Mouse (Mus musculus) liver, embryonic 16.5 days (tissue): ENCODE results near the gene Prkab1. TPM values are rescaled to one million over a fixed set of nuclear protein-coding genes. Genes with fewer than 3 reads are reported as not detected.

ENCODE experiments used
- ATAC-seq: fragments of 200-750 bp; cut with Nextera tagmentation; 2 replicates; pipeline ENCODE4 v1.8.0; 2017; ENCODE audit warnings: low read depth, mild to moderate bottlenecking, moderate number of reproducible peaks, moderate library complexity
- H3K27ac ChIP-seq: fragments of 300-500 bp; sonication (generic); 2 replicates; pipeline ENCODE4 v1.5.1; 2014; ENCODE audit warnings: mild to moderate bottlenecking, low read length
- H3K27me3 ChIP-seq: fragments of 300-500 bp; sonication (generic); 2 replicates; pipeline ENCODE4 v1.6.1; 2014; ENCODE audit warnings: low read depth, low read length, mixed read lengths; ENCODE audit not compliant: control insufficient read depth, insufficient read depth
- H3K36me3 ChIP-seq: fragments of 300-500 bp; sonication (generic); 2 replicates; pipeline ENCODE4 v1.6.1; 2014; ENCODE audit warnings: mild to moderate bottlenecking; ENCODE audit not compliant: control insufficient read depth, insufficient read depth
- H3K4me1 ChIP-seq: fragments of 300-500 bp; sonication (generic); 2 replicates; pipeline ENCODE4 v1.6.1; 2014; ENCODE audit warnings: low read depth, low read length, mixed read lengths; ENCODE audit not compliant: control insufficient read depth
- H3K4me2 ChIP-seq: fragments of 300-500 bp; sonication (generic); 2 replicates; pipeline ENCODE4 v1.6.1; 2014; ENCODE audit warnings: low read depth, low read length, mixed read lengths
- H3K4me3 ChIP-seq: fragments of 300-500 bp; sonication (generic); 2 replicates; pipeline ENCODE4 v1.5.1; 2014; ENCODE audit warnings: low read depth, mild to moderate bottlenecking, low read length
- H3K9ac ChIP-seq: fragments of 300-500 bp; sonication (generic); 2 replicates; pipeline ENCODE4 v1.6.1; 2014; ENCODE audit warnings: low read depth, low read length
- H3K9me3 ChIP-seq: fragments of 300-500 bp; sonication (generic); replicated peaks from 2 replicates; pipeline ENCODE4 v1.6.1; 2016; ENCODE audit warnings: low read length; ENCODE audit not compliant: control insufficient read depth
- WGBS: fragments of 180-500 bp; shearing (Covaris S2); extraction: QIAGEN DNeasy Blood & Tissue Kit; methylation state at CpG from one replicate; pipeline ENCODE4 v1.1.7; 2014; ENCODE audit not compliant: insufficient replicate concordance; 5-methylcytosine and 5-hydroxymethylcytosine counted together
- polyA plus RNA-seq: library from polyadenylated mRNA; unstranded; fragments of >200 nt; fragmentation: Nextera tagmentation; extraction: Ambion mirVana; gene quantifications from 2 replicates; pipeline ENCODE4 v1.2.1, GENCODE M21; 2015

The Prkab1 gene
- polyA plus RNA-seq, 1 experiment from 2014 or later = 92.5 TPM

GRCm38 (mm10) chr5:116004271-116004670, 20.0 kb downstream of the Prkab1 start:
- H3K9ac ChIP-seq = no peak overlapping the region
- H3K27ac ChIP-seq = no peak overlapping the region
- H3K36me3 ChIP-seq = peaks cover 14% of the 10 kb centered on the region

GRCm38 (mm10) chr5:116003825-116004224, 20.5 kb downstream of the Prkab1 start:
- no peak overlapping the region for H3K4me2 ChIP-seq
- ATAC-seq = no peak
- H3K36me3 ChIP-seq = peaks cover 14% of the 10 kb centered on the region
- H3K9ac ChIP-seq = no peak overlapping the region
- H3K4me3 ChIP-seq = no peak overlapping the region
- peaks cover 2% of the 10 kb centered on the region for H3K4me1 ChIP-seq
- H3K9me3 ChIP-seq = no peaks in the 10 kb centered on the region
- no peak overlapping the region for H3K27ac ChIP-seq
- WGBS = 79% methylated on average over 13 of the region's 13 CpGs
- H3K27me3 ChIP-seq = no peaks in the 10 kb centered on the region

More at GRCm38 (mm10) chr5:116004271-116004670, 20.0 kb downstream of the Prkab1 start:
- no peak overlapping the region for H3K4me2 ChIP-seq
- no peaks in the 10 kb centered on the region for H3K27me3 ChIP-seq
- H3K4me1 ChIP-seq = peaks cover 4% of the 10 kb centered on the region
- ATAC-seq = no peak
- H3K9me3 ChIP-seq = no peaks in the 10 kb centered on the region
- H3K4me3 ChIP-seq = no peak overlapping the region
- 91% methylated on average over 10 of the region's 10 CpGs for WGBS

GRCm38 (mm10) chr5:116003154-116003553, 21.2 kb downstream of the Prkab1 start:
- H3K36me3 ChIP-seq = peaks cover 14% of the 10 kb centered on the region
- peaks cover 2% of the 10 kb centered on the region; the same call in 1 of the 2 replicates for H3K4me1 ChIP-seq
- no peaks in the 10 kb centered on the region for H3K9me3 ChIP-seq
- no peak for ATAC-seq
- no peak overlapping the region for H3K9ac ChIP-seq
- no peak overlapping the region for H3K27ac ChIP-seq
- no peaks in the 10 kb centered on the region for H3K27me3 ChIP-seq
- no peak overlapping the region for H3K4me3 ChIP-seq
- WGBS = 77% methylated on average over 8 of the region's 8 CpGs
- no peak overlapping the region for H3K4me2 ChIP-seq

GRCm38 (mm10) chr5:115997376-115997775, 26.9 kb downstream of the Prkab1 start:
- peaks cover 46% of the 10 kb centered on the region for H3K36me3 ChIP-seq
- H3K4me3 ChIP-seq = no peak overlapping the region
- H3K27ac ChIP-seq = no peak overlapping the region
- H3K4me1 ChIP-seq = no peaks in the 10 kb centered on the region
- 81% methylated on average over 13 of the region's 13 CpGs for WGBS
- no peaks in the 10 kb centered on the region for H3K27me3 ChIP-seq
- H3K9ac ChIP-seq = no peak overlapping the region
- no peak overlapping the region for H3K4me2 ChIP-seq
- no peaks in the 10 kb centered on the region for H3K9me3 ChIP-seq
- no peak for ATAC-seq

- no peak for ATAC-seq
- no peak overlapping the region for H3K9ac ChIP-seq
- 95% methylated on average over 15 of the region's 15 CpGs for WGBS
- H3K27ac ChIP-seq = no peak overlapping the region
- H3K4me3 ChIP-seq = no peak overlapping the region
- H3K4me2 ChIP-seq = no peak overlapping the region
- H3K36me3 ChIP-seq = peaks cover 75% of the 10 kb centered on the region
- H3K4me1 ChIP-seq = no peaks in the 10 kb centered on the region
- no peaks in the 10 kb centered on the region for H3K9me3 ChIP-seq
- H3K27me3 ChIP-seq = no peaks in the 10 kb centered on the region
Observed at GRCm38 (mm10) chr5:115994101-115994500, 30.2 kb downstream of the Prkab1 start.

- Histone ChIP-seq H3K36me3 (peaks cover 88% of the 10 kb centered on the region), H3K9ac (no peak overlapping the region), H3K4me3 (no peak overlapping the region), H3K9me3 (no peaks in the 10 kb centered on the region), H3K27me3 (no peaks in the 10 kb centered on the region), H3K4me2 (no peak overlapping the region), H3K4me1 (no peaks in the 10 kb centered on the region), H3K27ac (no peak overlapping the region)
- no peak for ATAC-seq
- 92% methylated on average over 11 of the region's 11 CpGs for WGBS
Observed at GRCm38 (mm10) chr5:115991717-115992116, 32.6 kb downstream of the Prkab1 start.

GRCm38 (mm10) chr5:115987284-115987683, 37.0 kb downstream of the Prkab1 start:
- Histone ChIP-seq H3K4me1 (no peaks in the 10 kb centered on the region), H3K4me2 (no peak overlapping the region), H3K9ac (no peak overlapping the region), H3K27ac (no peak overlapping the region), H3K27me3 (no peaks in the 10 kb centered on the region), H3K4me3 (no peak overlapping the region), H3K36me3 (peaks cover 90% of the 10 kb centered on the region), H3K9me3 (no peaks in the 10 kb centered on the region)
- WGBS = 90% methylated on average over 12 of the region's 12 CpGs
- ATAC-seq = no peak

- no peak for ATAC-seq
- WGBS = 91% methylated on average over 11 of the region's 11 CpGs
- H3K27ac ChIP-seq = no peak overlapping the region
- H3K4me1 ChIP-seq = no peaks in the 10 kb centered on the region
- H3K4me2 ChIP-seq = no peak overlapping the region
- no peak overlapping the region for H3K9ac ChIP-seq
- H3K9me3 ChIP-seq = no peaks in the 10 kb centered on the region
- peaks cover 91% of the 10 kb centered on the region for H3K36me3 ChIP-seq
- H3K4me3 ChIP-seq = no peak overlapping the region
- no peaks in the 10 kb centered on the region for H3K27me3 ChIP-seq
Observed at GRCm38 (mm10) chr5:115985101-115985500, 39.2 kb downstream of the Prkab1 start.

- ATAC-seq = no peak
- WGBS = 91% methylated on average over 6 of the region's 6 CpGs
- H3K4me1 ChIP-seq = no peaks in the 10 kb centered on the region
- no peak overlapping the region for H3K4me3 ChIP-seq
- H3K9me3 ChIP-seq = no peaks in the 10 kb centered on the region
- no peak overlapping the region for H3K27ac ChIP-seq
- H3K4me2 ChIP-seq = no peak overlapping the region
- H3K27me3 ChIP-seq = no peaks in the 10 kb centered on the region
- no peak overlapping the region for H3K9ac ChIP-seq
- peaks cover 91% of the 10 kb centered on the region for H3K36me3 ChIP-seq
Observed at GRCm38 (mm10) chr5:115984392-115984791, 39.9 kb downstream of the Prkab1 start.
